Mouse (Mus musculus): ENCODE data around the gene Tbce.
A peak's percentile ranks its signal among the peaks of the same experiment; 100 is the strongest.
"Not testable (repeated sequence)": the region's sequence is repeated elsewhere in the genome, so short reads cannot be mapped to it uniquely, and the experiment has no call there.

Gene Tbce

GRCm38 (mm10) chr13:14033309-14034072 lies 5.9 kb downstream of the Tbce start:
- DNase-seq (ENCODE audit: extremely low spot score) = no peak

GRCm38 (mm10) chr13:14026154-14026820 lies 13.2 kb downstream of the Tbce start:
- DNase-seq (ENCODE audit: extremely low spot score) = no peak

- DNase-seq (ENCODE audit: extremely low spot score) = no peak
Observed at GRCm38 (mm10) chr13:14025554-14025953, 13.9 kb downstream of the Tbce start.

- not testable (repeated sequence) for DNase-seq (ENCODE audit: extremely low spot score)
Observed at GRCm38 (mm10) chr13:14021417-14021816, 18.0 kb downstream of the Tbce start.

GRCm38 (mm10) chr13:14018852-14019251 lies 20.6 kb downstream of the Tbce start:
- no peak for DNase-seq (ENCODE audit: extremely low spot score)

- no peak for DNase-seq (ENCODE audit: extremely low spot score)
Observed at GRCm38 (mm10) chr13:14018283-14018682, 21.2 kb downstream of the Tbce start.

- DNase-seq (ENCODE audit: extremely low spot score) = no peak
Observed at GRCm38 (mm10) chr13:14015609-14016008, 23.8 kb downstream of the Tbce start.

GRCm38 (mm10) chr13:14014540-14014939 lies 24.9 kb downstream of the Tbce start:
- DNase-seq (ENCODE audit: extremely low spot score) = no peak

GRCm38 (mm10) chr13:14014001-14014400 lies 25.4 kb downstream of the Tbce start:
- DNase-seq (ENCODE audit: extremely low spot score) = no peak

- DNase-seq (ENCODE audit: extremely low spot score) = no peak
Observed at GRCm38 (mm10) chr13:14011454-14011995, 27.9 kb downstream of the Tbce start.

GRCm38 (mm10) chr13:14006056-14006455 lies 33.4 kb downstream of the Tbce start:
- no peak for DNase-seq (ENCODE audit: extremely low spot score)

GRCm38 (mm10) chr13:14004999-14005398 lies 34.4 kb downstream of the Tbce start:
- no peak for DNase-seq (ENCODE audit: extremely low spot score)

- DNase-seq (ENCODE audit: extremely low spot score) = no peak
Observed at GRCm38 (mm10) chr13:14004086-14004485, 35.4 kb downstream of the Tbce start.

GRCm38 (mm10) chr13:14002706-14003105 lies 36.7 kb downstream of the Tbce start:
- no peak for DNase-seq (ENCODE audit: extremely low spot score)

GRCm38 (mm10) chr13:13997476-13997875 lies 42.0 kb downstream of the Tbce start:
- no peak for DNase-seq (ENCODE audit: extremely low spot score)

GRCm38 (mm10) chr13:13995046-13995445 lies 44.4 kb downstream of the Tbce start:
- no peak for DNase-seq (ENCODE audit: extremely low spot score)

- DNase-seq (ENCODE audit: extremely low spot score) = no peak
Observed at GRCm38 (mm10) chr13:13993041-13993440, 46.4 kb downstream of the Tbce start.

GRCm38 (mm10) chr13:13990391-13990790 lies 49.0 kb downstream of the Tbce start:
- DNase-seq (ENCODE audit: extremely low spot score) = peak; percentile 8

GRCm38 (mm10) chr13:13989135-13989534 lies 50.3 kb downstream of the Tbce start:
- DNase-seq (ENCODE audit: extremely low spot score) = no peak

GRCm38 (mm10) chr13:13983523-13983922 lies 55.9 kb downstream of the Tbce start:
- DNase-seq (ENCODE audit: extremely low spot score) = no peak

- DNase-seq (ENCODE audit: extremely low spot score) = not testable (repeated sequence)
Observed at GRCm38 (mm10) chr13:13981842-13982241, 57.6 kb downstream of the Tbce start.

- DNase-seq (ENCODE audit: extremely low spot score) = no peak
Observed at GRCm38 (mm10) chr13:13969796-13970195, 69.6 kb downstream of the Tbce start.

- DNase-seq (ENCODE audit: extremely low spot score) = no peak
Observed at GRCm38 (mm10) chr13:13968629-13969111, 70.8 kb downstream of the Tbce start.
